ENCODE assay signal across 21 mouse cellular contexts in genomic region chr1:74939762-74940161, GRCm38 (mm10). TPM values are rescaled to one million over a fixed set of nuclear protein-coding genes. Genes with fewer than 3 reads are reported as not detected.
A peak's percentile ranks its signal among the peaks of the same experiment; 100 is the strongest.
DNase-seq lines count a peak whose midpoint lies in the region; ATAC-seq and TF ChIP-seq lines count a peak whose summit lies in the region.
"Had no signal": no experiment of that assay in that cellular context is flagged by ENCODE, and none has a peak within 500 bp of the region (broad histone marks: within the 10 kb centered on the region; RNA-seq: fewer than 3 reads in every experiment).

No protein-coding gene starts in this region.

- H3K27ac ChIP-seq in kidney, adult 2 months (ENCODE audit: insufficient read depth, low read depth, low read length): no peak overlapping the region
- H3K27ac ChIP-seq in midbrain, embryonic 11.5 days (ENCODE audit: low read depth, low read length): no peak overlapping the region
- no peak overlapping the region for H3K27ac ChIP-seq in midbrain, embryonic 15.5 days
- H3K27ac ChIP-seq in intestine, postnatal 0 days (ENCODE audit: low read depth, low read length): no peak overlapping the region
- H3K27ac ChIP-seq: forebrain, embryonic 13.5 days; gastrocnemius, adult 2 months; heart, adult 2 months; liver, embryonic 12.5 days; neural tube, embryonic 13.5 days; stomach, postnatal 0 days had no signal

- no peak for TF ChIP-seq POLR2A in kidney, adult 2 months (IDR thresholded peaks at IDR 0.05; ENCODE audit: low read depth, low read length)

- H3K4me2 ChIP-seq in midbrain, embryonic 11.5 days: no peak overlapping the region
- H3K4me2 ChIP-seq in midbrain, embryonic 15.5 days: no peak overlapping the region
- H3K4me2 ChIP-seq in intestine, postnatal 0 days (replicated peaks; ENCODE audit: low read depth): no peak overlapping the region
- H3K4me2 ChIP-seq: forebrain, embryonic 13.5 days; liver, embryonic 12.5 days; neural tube, embryonic 13.5 days had no signal

- peak; percentile 25 for DNase-seq in kidney, adult 2 months
- no peak for DNase-seq in kidney, adult 9 months
- DNase-seq in midbrain, embryonic 11.5 days (ENCODE audit: low spot score, missing footprints): peak; percentile 78
- peak; percentile 47 for DNase-seq in embryo, embryonic 10.5 days (ENCODE audit: low spot score)
- DNase-seq: adrenal gland, postnatal 25 days; cerebellum, postnatal 14 days; gastrocnemius, adult 2 months; heart, adult 2 months; heart, postnatal 14 days; spleen, adult 18-20 months had no signal

- H3K4me3 ChIP-seq in kidney, adult 2 months (ENCODE audit: insufficient read depth, low read depth, low read length): no peak overlapping the region
- no peak overlapping the region for H3K4me3 ChIP-seq in midbrain, embryonic 11.5 days (ENCODE audit: low read depth, low read length)
- no peak overlapping the region for H3K4me3 ChIP-seq in midbrain, embryonic 15.5 days
- no peak overlapping the region for H3K4me3 ChIP-seq in intestine, postnatal 0 days (ENCODE audit: low read depth, low read length)
- H3K4me3 ChIP-seq: forebrain, embryonic 13.5 days; gastrocnemius, adult 2 months; heart, adult 2 months; liver, embryonic 12.5 days; neural tube, embryonic 13.5 days had no signal

- H3K4me1 ChIP-seq in kidney, adult 2 months (ENCODE audit: control insufficient read depth, insufficient read depth, low read length): peaks cover 5% of the 10 kb centered on the region; the same call in 1 of the 2 replicates
- no peaks in the 10 kb centered on the region for H3K4me1 ChIP-seq in midbrain, embryonic 11.5 days (ENCODE audit: control insufficient read depth, insufficient read depth, low read length)
- no peaks in the 10 kb centered on the region for H3K4me1 ChIP-seq in midbrain, embryonic 15.5 days
- H3K4me1 ChIP-seq in intestine, postnatal 0 days (replicated peaks; ENCODE audit: control insufficient read depth, insufficient read depth, low read length): no peaks in the 10 kb centered on the region
- H3K4me1 ChIP-seq: forebrain, embryonic 13.5 days; liver, embryonic 12.5 days; neural tube, embryonic 13.5 days had no signal

- no peaks in the 10 kb centered on the region for H3K36me3 ChIP-seq in kidney, adult 2 months (ENCODE audit: control insufficient read depth, insufficient read depth, low read length)
- no peaks in the 10 kb centered on the region for H3K36me3 ChIP-seq in midbrain, embryonic 11.5 days (ENCODE audit: control insufficient read depth, insufficient read depth, low read length)
- no peaks in the 10 kb centered on the region for H3K36me3 ChIP-seq in midbrain, embryonic 15.5 days (replicated peaks)
- peaks cover 1% of the 10 kb centered on the region; the same call in 1 of the 2 replicates for H3K36me3 ChIP-seq in intestine, postnatal 0 days (ENCODE audit: control insufficient read depth, insufficient read depth)
- H3K36me3 ChIP-seq: liver, embryonic 12.5 days; neural tube, embryonic 13.5 days had no signal

- no peak overlapping the region for H3K9ac ChIP-seq in midbrain, embryonic 11.5 days (ENCODE audit: low read length)
- H3K9ac ChIP-seq in midbrain, embryonic 15.5 days: no peak overlapping the region
- no peak overlapping the region for H3K9ac ChIP-seq in intestine, postnatal 0 days (ENCODE audit: low read depth, low read length)
- H3K9ac ChIP-seq: forebrain, embryonic 13.5 days; liver, embryonic 12.5 days; neural tube, embryonic 13.5 days had no signal

- ATAC-seq in midbrain, embryonic 11.5 days (ENCODE audit: low FRiP score): no peak
- no peak for ATAC-seq in midbrain, embryonic 15.5 days (replicated peaks)
- no peak for ATAC-seq in intestine, postnatal 0 days
- no peak for ATAC-seq in megakaryocyte, adult 5-6 weeks (ENCODE audit: poor library complexity, severe bottlenecking)
- ATAC-seq: forebrain, embryonic 13.5 days; liver, embryonic 12.5 days; Patski had no signal

- WGBS in kidney, adult 2 months: 0% methylated on average over 3 of the region's 3 CpGs
- 4% methylated on average over 3 of the region's 3 CpGs for WGBS in midbrain, embryonic 11.5 days
- WGBS in midbrain, embryonic 15.5 days: 5% methylated on average over 3 of the region's 3 CpGs
- WGBS in intestine, postnatal 0 days: 10% methylated on average over 3 of the region's 3 CpGs

- no peaks in the 10 kb centered on the region for H3K9me3 ChIP-seq in midbrain, embryonic 11.5 days (ENCODE audit: control insufficient read depth, low read length)
- no peaks in the 10 kb centered on the region for H3K9me3 ChIP-seq in midbrain, embryonic 15.5 days
- no peaks in the 10 kb centered on the region for H3K9me3 ChIP-seq in intestine, postnatal 0 days (ENCODE audit: control insufficient read depth)
- H3K9me3 ChIP-seq: forebrain, embryonic 13.5 days; liver, embryonic 12.5 days; neural tube, embryonic 13.5 days had no signal

- no peak for TF ChIP-seq CTCF in kidney, adult 2 months (conservative IDR thresholded peaks at IDR 0.05; ENCODE audit: insufficient read depth, insufficient read length, low read depth, low read length)
- TF ChIP-seq CTCF in intestine, postnatal 0 days (IDR thresholded peaks at IDR 0.05; ENCODE audit: low read depth): no peak

- H3K27me3 ChIP-seq in kidney, adult 2 months (replicated peaks; ENCODE audit: control insufficient read depth, insufficient read depth, low read length): peaks cover 2% of the 10 kb centered on the region; the same call in 1 of the 2 replicates
- H3K27me3 ChIP-seq in midbrain, embryonic 11.5 days (ENCODE audit: control insufficient read depth, insufficient read depth, low read length): no peaks in the 10 kb centered on the region
- H3K27me3 ChIP-seq in midbrain, embryonic 15.5 days (replicated peaks): peaks cover 14% of the 10 kb centered on the region
- no peaks in the 10 kb centered on the region for H3K27me3 ChIP-seq in intestine, postnatal 0 days (replicated peaks; ENCODE audit: control insufficient read depth, insufficient read depth, low read length)

RNA-seq across cellular contexts. Expression of gene Cfap65, which starts 4.4 kb away (rescaled TPM):
- polyA plus RNA-seq in kidney, adult 2 months (2012; rRNA removed): 1.6 and 2.4 TPM in 2 replicates
- 0.03 and 0.04 TPM in 2 replicates for polyA plus RNA-seq in midbrain, embryonic 11.5 days (2014; fragmentation: Nextera tagmentation; extraction: Ambion mirVana)
- polyA plus RNA-seq in midbrain, embryonic 15.5 days (2015; fragmentation: Nextera tagmentation; extraction: Ambion mirVana): 0.90 and 0.93 TPM in 2 replicates
- 0.03 and 0.04 TPM in 2 replicates for polyA plus RNA-seq in intestine, postnatal 0 days (2015; fragmentation: Nextera tagmentation; extraction: Ambion mirVana)
- not detected in 2 replicates for total RNA-seq in megakaryocyte, adult 5-6 weeks (2015)
- not detected in 2 replicates for total RNA-seq in megakaryocyte, adult 5-6 weeks (2017)
- total RNA-seq: gastrocnemius, adult 2 months; heart, adult 2 months had no signal
- polyA plus RNA-seq: liver, embryonic 12.5 days; Patski; stomach, postnatal 0 days; urinary bladder, adult 2 months had no signal

RNA-seq across cellular contexts. Expression of gene Ihh, which starts 11.7 kb away (rescaled TPM):
- polyA plus RNA-seq in kidney, adult 2 months (2012; rRNA removed): 30.3 and 43.5 TPM in 2 replicates
- 0.22 TPM in 1 of 2 replicates, not detected in the other for polyA plus RNA-seq in midbrain, embryonic 11.5 days (2014; fragmentation: Nextera tagmentation; extraction: Ambion mirVana)
- 0.10 and 0.11 TPM in 2 replicates for polyA plus RNA-seq in midbrain, embryonic 15.5 days (2015; fragmentation: Nextera tagmentation; extraction: Ambion mirVana)
- 24.9 and 25.3 TPM in 2 replicates for polyA plus RNA-seq in intestine, postnatal 0 days (2015; fragmentation: Nextera tagmentation; extraction: Ambion mirVana)
- 0.11 TPM in 1 of 2 replicates, not detected in the other for total RNA-seq in megakaryocyte, adult 5-6 weeks (2015)
- total RNA-seq in megakaryocyte, adult 5-6 weeks (2017): not detected in 2 replicates

RNA-seq across cellular contexts. Expression of gene Cryba2, which starts 46.8 kb away (rescaled TPM):
- polyA plus RNA-seq in kidney, adult 2 months (2012; rRNA removed): not detected in 2 replicates
- polyA plus RNA-seq in midbrain, embryonic 11.5 days (2014; fragmentation: Nextera tagmentation; extraction: Ambion mirVana): 0.19 TPM in 1 of 2 replicates, not detected in the other
- polyA plus RNA-seq in midbrain, embryonic 15.5 days (2015; fragmentation: Nextera tagmentation; extraction: Ambion mirVana): 0.38 and 0.72 TPM in 2 replicates
- 0.71 and 1.2 TPM in 2 replicates for polyA plus RNA-seq in intestine, postnatal 0 days (2015; fragmentation: Nextera tagmentation; extraction: Ambion mirVana)
- not detected in 2 replicates for total RNA-seq in megakaryocyte, adult 5-6 weeks (2015)
- total RNA-seq in megakaryocyte, adult 5-6 weeks (2017): not detected in 2 replicates
- total RNA-seq: gastrocnemius, adult 2 months; heart, adult 2 months; heart, postnatal 14 days; left cerebral cortex, postnatal 10 days; midbrain, postnatal 0 days had no signal
- polyA plus RNA-seq: forebrain, embryonic 13.5 days; liver, embryonic 12.5 days; Patski; urinary bladder, adult 2 months had no signal

RNA-seq across cellular contexts. Expression of gene Fev, which starts 54.5 kb away (rescaled TPM):
- polyA plus RNA-seq in kidney, adult 2 months (2012; rRNA removed): not detected in 2 replicates
- 0.41 and 0.69 TPM in 2 replicates for polyA plus RNA-seq in midbrain, embryonic 11.5 days (2014; fragmentation: Nextera tagmentation; extraction: Ambion mirVana)
- 1.8 TPM in 2 replicates for polyA plus RNA-seq in midbrain, embryonic 15.5 days (2015; fragmentation: Nextera tagmentation; extraction: Ambion mirVana)
- polyA plus RNA-seq in intestine, postnatal 0 days (2015; fragmentation: Nextera tagmentation; extraction: Ambion mirVana): 0.59 and 1.3 TPM in 2 replicates
- total RNA-seq in megakaryocyte, adult 5-6 weeks (2015): not detected in 2 replicates
- total RNA-seq in megakaryocyte, adult 5-6 weeks (2017): not detected in 2 replicates
- total RNA-seq: gastrocnemius, adult 2 months; heart, adult 2 months; heart, postnatal 14 days; left cerebral cortex, postnatal 10 days had no signal
- polyA plus RNA-seq: forebrain, embryonic 13.5 days; neural tube, embryonic 13.5 days; Patski; urinary bladder, adult 2 months had no signal

Comparison
In these comparisons a context has a peak if more than half of its experiments do, and no peak if none do; other contexts are left out.
1. RNA of gene Ihh, which starts 11.7 kb away (polyA plus RNA-seq): 30.3 to 43.5 TPM in kidney, adult 2 months and 24.9 to 25.3 TPM in intestine, postnatal 0 days; 0.22 TPM in midbrain, embryonic 11.5 days and 0.10 to 0.11 TPM in midbrain, embryonic 15.5 days; every median in the first group is over 10 times any median in the second.